Mouse (Mus musculus): ENCODE data around the gene Chid1. TPM values are rescaled to one million over a fixed set of nuclear protein-coding genes. Genes with fewer than 3 reads are reported as not detected.

Gene Chid1
- polyA plus RNA-seq, 1 experiment from 2014 or later: 69.8 TPM

DNA sequence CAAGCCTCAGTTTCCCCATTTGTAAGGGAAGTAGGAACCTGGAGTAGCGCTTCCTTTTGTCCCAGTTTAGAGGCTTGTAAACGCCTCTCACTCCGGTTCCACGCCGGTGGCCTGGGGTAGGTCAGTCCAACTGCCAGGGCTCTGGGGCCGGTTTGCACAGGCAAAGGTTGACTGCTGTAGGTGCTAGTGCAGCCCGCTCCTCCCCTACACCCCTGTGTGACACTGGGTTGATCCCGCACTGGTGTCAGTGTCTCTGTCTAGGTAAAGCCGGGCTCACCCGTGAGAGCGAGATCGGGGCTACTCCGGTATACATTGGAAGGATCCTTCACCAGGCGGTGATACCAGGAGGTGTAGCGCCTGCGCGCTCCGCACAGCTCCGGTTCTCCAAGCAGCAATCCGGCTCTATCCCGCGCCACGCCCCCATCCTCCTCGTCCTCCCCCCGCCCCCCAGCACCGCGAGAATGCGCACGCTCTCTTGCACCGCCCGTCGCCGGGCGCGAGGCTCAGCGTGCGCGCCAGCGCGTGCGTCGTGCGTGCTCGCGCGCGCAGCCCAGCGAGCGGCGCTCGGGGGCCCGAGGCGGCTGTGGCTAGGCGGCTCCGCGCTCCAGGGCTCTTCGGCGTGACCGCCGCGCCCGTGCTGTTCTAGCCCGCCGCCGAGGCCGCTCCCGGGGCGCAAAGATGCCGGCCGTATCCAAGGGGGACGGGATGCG is 22.2 kb upstream of the Chid1 start, which contains the start of gene Ap2a2:
Gene Ap2a2 (plus strand): TSS at position 492 of the 710 bp plus-strand sequence.
- H3K4me1 ChIP-seq (ENCODE audit: control insufficient read depth, insufficient read depth, low read length): peaks cover 21% of the 10 kb centered on the region
- no peaks in the 10 kb centered on the region for H3K9me3 ChIP-seq (ENCODE audit: control insufficient read depth, low read length)
- peak within 1 kb of the TSS; percentile 90 for H3K4me2 ChIP-seq (ENCODE audit: low read depth, low read length)
- ATAC-seq: peak; percentile 96
- under 1% methylated on average over 72 of the region's 72 CpGs for WGBS
- H3K36me3 ChIP-seq (ENCODE audit: control insufficient read depth, insufficient read depth, low read length): no peaks in the 10 kb centered on the region
- H3K4me3 ChIP-seq (ENCODE audit: low read length): peak within 1 kb of the TSS; percentile 99
- H3K9ac ChIP-seq (ENCODE audit: low read depth, low read length): peak within 1 kb of the TSS; percentile 100
- no peaks in the 10 kb centered on the region for H3K27me3 ChIP-seq (replicated peaks; ENCODE audit: control insufficient read depth, insufficient read depth, low read length)
- H3K27ac ChIP-seq (ENCODE audit: low read length): peak within 1 kb of the TSS; percentile 89

DNA sequence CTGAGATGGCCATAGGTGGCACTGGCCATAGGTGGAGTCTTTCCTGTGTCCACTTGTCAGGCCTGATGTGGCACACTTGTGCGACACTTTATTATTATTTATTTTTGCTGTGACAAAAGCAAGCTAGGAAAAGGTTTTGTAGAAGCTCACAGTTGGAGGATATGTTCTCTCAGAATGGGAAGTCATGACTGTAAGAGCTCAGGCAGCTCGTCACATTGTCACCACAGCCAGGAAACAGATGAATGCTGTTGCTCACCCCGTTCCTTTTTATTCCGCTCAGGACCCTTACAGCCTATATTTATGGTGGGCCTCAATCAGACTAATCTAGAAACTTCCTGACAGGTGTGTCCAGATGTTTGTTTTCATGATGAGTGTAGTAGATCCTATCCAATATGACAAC is 20.8 kb upstream of the Chid1 start:
- no peak for ATAC-seq
- H3K27ac ChIP-seq (ENCODE audit: low read length): no peak overlapping the region
- WGBS: 78% methylated on average over 4 of the region's 4 CpGs

DNA sequence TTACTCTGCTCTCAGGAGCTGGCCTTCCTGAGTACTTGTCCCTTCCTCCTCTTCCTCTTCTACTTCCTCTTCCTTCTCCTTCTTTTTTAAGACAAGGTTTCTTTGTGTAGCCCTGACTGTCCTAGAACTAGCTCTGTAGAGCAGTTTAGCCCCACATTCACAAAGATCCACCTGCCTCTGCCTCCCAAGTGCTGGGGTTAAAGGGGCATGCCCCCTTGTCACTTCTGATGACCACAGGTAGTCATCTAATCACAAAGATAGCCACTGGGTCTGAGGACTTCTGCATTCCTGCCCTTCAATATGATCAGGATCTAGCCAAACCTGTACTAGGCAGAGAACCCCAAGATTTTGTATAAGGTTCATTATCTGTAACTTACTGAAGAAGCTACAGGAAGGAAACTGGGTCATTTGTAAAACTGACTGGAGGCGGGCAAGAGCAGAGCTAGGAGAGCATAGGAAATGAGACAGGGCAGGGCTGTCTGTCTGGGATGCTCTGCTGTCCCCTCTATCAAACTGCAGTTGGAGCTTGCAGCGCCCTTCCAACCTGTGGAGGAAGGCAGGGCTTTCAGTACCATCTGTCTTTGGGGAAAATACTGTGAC is 20.2 kb upstream of the Chid1 start:
- Histone ChIP-seq H3K4me2 (ENCODE audit: low read depth, low read length) (no peak overlapping the region), H3K9me3 (ENCODE audit: control insufficient read depth, low read length) (no peaks in the 10 kb centered on the region), H3K27me3 (replicated peaks; ENCODE audit: control insufficient read depth, insufficient read depth, low read length) (no peaks in the 10 kb centered on the region), H3K27ac (ENCODE audit: low read length) (no peak overlapping the region), H3K4me1 (ENCODE audit: control insufficient read depth, insufficient read depth, low read length) (peaks cover 20% of the 10 kb centered on the region), H3K36me3 (ENCODE audit: control insufficient read depth, insufficient read depth, low read length) (no peaks in the 10 kb centered on the region), H3K4me3 (ENCODE audit: low read length) (no peak overlapping the region), H3K9ac (ENCODE audit: low read depth, low read length) (no peak overlapping the region)
- ATAC-seq: no peak
- WGBS: 71% methylated on average over 2 of the region's 2 CpGs

More for the DNA sequence above, 20.8 kb upstream of the Chid1 start:
- Histone ChIP-seq H3K36me3 (ENCODE audit: control insufficient read depth, insufficient read depth, low read length) (no peaks in the 10 kb centered on the region), H3K4me3 (ENCODE audit: low read length) (no peak overlapping the region), H3K4me1 (ENCODE audit: control insufficient read depth, insufficient read depth, low read length) (peaks cover 21% of the 10 kb centered on the region), H3K4me2 (ENCODE audit: low read depth, low read length) (no peak overlapping the region), H3K9ac (ENCODE audit: low read depth, low read length) (no peak overlapping the region), H3K27me3 (replicated peaks; ENCODE audit: control insufficient read depth, insufficient read depth, low read length) (no peaks in the 10 kb centered on the region), H3K9me3 (ENCODE audit: control insufficient read depth, low read length) (no peaks in the 10 kb centered on the region)

DNA sequence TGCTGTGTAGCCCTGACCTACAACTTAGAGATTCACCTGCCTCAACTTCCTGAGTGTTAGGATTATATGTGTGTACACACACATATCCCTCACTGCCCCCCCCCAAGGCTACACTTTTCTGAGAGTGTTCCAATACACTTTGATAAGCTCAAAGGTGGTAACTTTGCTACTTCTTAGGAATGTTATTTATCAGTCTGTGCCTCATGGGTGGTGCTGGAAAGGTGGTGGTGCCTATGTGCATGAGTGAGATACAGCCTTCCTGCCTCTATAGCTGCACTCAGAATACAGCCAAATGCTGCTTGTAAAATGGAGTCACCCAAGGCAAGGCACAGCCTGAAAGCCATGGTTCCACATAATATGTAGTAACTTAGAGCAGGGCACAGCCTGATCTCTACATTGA is 19.3 kb upstream of the Chid1 start:
- peaks cover 11% of the 10 kb centered on the region for H3K4me1 ChIP-seq (ENCODE audit: control insufficient read depth, insufficient read depth, low read length)
- no peaks in the 10 kb centered on the region for H3K36me3 ChIP-seq (ENCODE audit: control insufficient read depth, insufficient read depth, low read length)
- H3K9ac ChIP-seq (ENCODE audit: low read depth, low read length): no peak overlapping the region
- ATAC-seq: no peak
- H3K27ac ChIP-seq (ENCODE audit: low read length): no peak overlapping the region
- no peak overlapping the region for H3K4me2 ChIP-seq (ENCODE audit: low read depth, low read length)
- no peaks in the 10 kb centered on the region for H3K9me3 ChIP-seq (ENCODE audit: control insufficient read depth, low read length)
- no peaks in the 10 kb centered on the region for H3K27me3 ChIP-seq (replicated peaks; ENCODE audit: control insufficient read depth, insufficient read depth, low read length)
- H3K4me3 ChIP-seq (ENCODE audit: low read length): no peak overlapping the region

DNA sequence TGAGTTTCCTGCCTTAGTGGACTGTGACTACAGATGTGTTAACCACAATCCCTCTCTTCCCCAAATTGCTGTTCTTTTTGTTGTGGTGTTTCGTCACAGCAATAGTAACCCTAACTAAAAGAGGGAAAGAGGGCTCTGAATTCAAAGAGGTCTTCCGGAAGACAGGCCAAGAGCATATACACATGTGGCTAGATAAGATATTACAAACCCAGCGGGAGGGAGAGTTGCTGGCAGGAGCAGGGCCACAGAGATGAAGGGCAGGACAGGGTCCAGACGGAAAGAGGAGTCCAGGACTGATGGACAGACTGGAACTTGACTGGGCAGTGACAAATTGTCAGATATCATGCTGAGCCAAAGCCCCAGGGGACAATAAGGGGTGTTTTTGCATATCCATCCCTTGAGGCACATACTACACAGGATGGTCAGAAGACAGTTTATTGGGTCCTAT is 18.7 kb upstream of the Chid1 start:
- no peak overlapping the region for H3K4me3 ChIP-seq (ENCODE audit: low read length)
- peaks cover 5% of the 10 kb centered on the region; the same call in 1 of the 2 replicates for H3K4me1 ChIP-seq (ENCODE audit: control insufficient read depth, insufficient read depth, low read length)
- H3K36me3 ChIP-seq (ENCODE audit: control insufficient read depth, insufficient read depth, low read length): no peaks in the 10 kb centered on the region
- H3K27ac ChIP-seq (ENCODE audit: low read length): no peak overlapping the region
- H3K9ac ChIP-seq (ENCODE audit: low read depth, low read length): no peak overlapping the region
- WGBS: 72% methylated on average over 4 of the region's 4 CpGs
- H3K9me3 ChIP-seq (ENCODE audit: control insufficient read depth, low read length): no peaks in the 10 kb centered on the region
- no peak for ATAC-seq
- no peak overlapping the region for H3K4me2 ChIP-seq (ENCODE audit: low read depth, low read length)
- H3K27me3 ChIP-seq (replicated peaks; ENCODE audit: control insufficient read depth, insufficient read depth, low read length): no peaks in the 10 kb centered on the region

DNA sequence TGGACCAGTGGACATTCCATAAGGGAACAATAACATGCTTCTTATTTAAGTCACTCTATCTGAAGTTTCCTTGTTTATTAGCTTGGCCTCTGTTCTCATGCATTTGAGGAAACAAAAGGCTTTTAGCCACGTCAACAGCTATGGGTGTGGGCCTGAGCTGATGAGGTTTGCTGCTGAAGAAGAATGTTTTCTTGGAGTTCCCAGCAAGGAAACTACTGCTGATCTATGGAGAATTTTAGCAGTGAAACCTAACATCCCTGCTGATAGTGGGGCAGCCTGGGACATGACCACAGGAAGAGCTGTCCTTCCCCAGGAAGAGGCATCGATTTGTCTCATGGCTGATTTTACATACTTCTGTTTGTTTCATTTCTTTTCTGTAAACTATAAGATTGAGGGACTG is 10.8 kb upstream of the Chid1 start:
- Histone ChIP-seq H3K4me1 (ENCODE audit: control insufficient read depth, insufficient read depth, low read length) (no peaks in the 10 kb centered on the region), H3K4me2 (ENCODE audit: low read depth, low read length) (no peak overlapping the region), H3K36me3 (ENCODE audit: control insufficient read depth, insufficient read depth, low read length) (no peaks in the 10 kb centered on the region), H3K27ac (ENCODE audit: low read length) (no peak overlapping the region), H3K9me3 (ENCODE audit: control insufficient read depth, low read length) (no peaks in the 10 kb centered on the region), H3K27me3 (replicated peaks; ENCODE audit: control insufficient read depth, insufficient read depth, low read length) (no peaks in the 10 kb centered on the region), H3K4me3 (ENCODE audit: low read length) (no peak overlapping the region), H3K9ac (ENCODE audit: low read depth, low read length) (no peak overlapping the region)
- 66% methylated on average over 2 of the region's 2 CpGs for WGBS
- ATAC-seq: no peak

DNA sequence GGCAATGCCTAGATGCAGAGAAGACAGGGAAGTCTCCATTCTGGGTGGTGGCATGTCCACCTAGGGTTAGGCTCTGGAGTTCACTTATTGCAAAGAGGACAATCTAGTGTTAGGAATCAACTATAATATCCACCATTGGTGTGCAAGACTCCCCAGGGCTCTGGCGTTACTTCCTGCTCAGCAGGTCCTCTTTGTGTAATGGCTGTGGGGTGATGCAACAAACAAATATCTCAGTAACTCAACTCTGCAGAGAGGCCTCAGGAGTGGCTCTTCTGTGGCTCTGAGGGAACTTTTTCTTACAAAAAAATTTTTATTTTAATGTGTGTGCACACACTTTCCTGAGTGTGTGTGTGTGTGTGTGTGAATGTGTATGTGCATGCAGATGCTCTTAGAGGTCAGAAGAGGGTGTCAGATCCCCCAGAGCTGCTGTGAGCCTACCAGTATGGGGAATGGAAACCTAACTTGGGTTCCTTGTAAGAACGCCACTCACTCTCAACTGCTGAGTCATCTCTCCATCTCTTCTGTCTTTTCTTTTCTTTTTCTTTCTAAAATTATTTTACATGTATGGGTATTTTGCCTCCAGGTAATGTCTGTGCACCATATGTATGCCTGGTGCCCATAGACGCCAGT is 9.9 kb upstream of the Chid1 start:
- WGBS: 85% methylated on average over 3 of the region's 3 CpGs
- no peaks in the 10 kb centered on the region for H3K27me3 ChIP-seq (replicated peaks; ENCODE audit: control insufficient read depth, insufficient read depth, low read length)
- no peaks in the 10 kb centered on the region for H3K9me3 ChIP-seq (ENCODE audit: control insufficient read depth, low read length)
- H3K9ac ChIP-seq (ENCODE audit: low read depth, low read length): no peak overlapping the region
- H3K4me2 ChIP-seq (ENCODE audit: low read depth, low read length): no peak overlapping the region
- no peaks in the 10 kb centered on the region for H3K36me3 ChIP-seq (ENCODE audit: control insufficient read depth, insufficient read depth, low read length)
- ATAC-seq: no peak
- no peak overlapping the region for H3K27ac ChIP-seq (ENCODE audit: low read length)
- H3K4me3 ChIP-seq (ENCODE audit: low read length): no peak overlapping the region
- H3K4me1 ChIP-seq (ENCODE audit: control insufficient read depth, insufficient read depth, low read length): no peaks in the 10 kb centered on the region

DNA sequence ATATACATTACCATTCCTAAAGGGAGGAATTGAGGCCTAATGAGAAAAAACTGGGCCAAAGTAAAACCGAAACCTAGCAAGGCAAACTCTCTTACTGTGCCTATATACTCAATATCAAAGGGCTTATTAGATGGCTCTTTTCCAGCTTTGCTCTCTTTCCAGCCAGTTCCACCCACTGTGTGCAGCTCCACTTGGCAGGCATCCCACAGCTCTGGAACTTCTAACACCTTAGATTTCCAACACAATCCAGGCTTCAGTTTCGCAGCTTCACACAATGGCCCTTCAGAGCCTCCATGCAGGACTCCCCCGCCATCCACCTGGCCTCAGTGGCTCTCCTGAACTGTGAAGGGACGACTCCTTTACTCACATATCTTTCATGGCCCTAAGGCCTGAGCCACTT is 5.0 kb upstream of the Chid1 start:
- Histone ChIP-seq H3K4me3 (ENCODE audit: low read length) (no peak overlapping the region), H3K27ac (ENCODE audit: low read length) (no peak overlapping the region), H3K4me2 (ENCODE audit: low read depth, low read length) (no peak overlapping the region), H3K36me3 (ENCODE audit: control insufficient read depth, insufficient read depth, low read length) (no peaks in the 10 kb centered on the region), H3K9me3 (ENCODE audit: control insufficient read depth, low read length) (no peaks in the 10 kb centered on the region), H3K27me3 (replicated peaks; ENCODE audit: control insufficient read depth, insufficient read depth, low read length) (no peaks in the 10 kb centered on the region), H3K9ac (ENCODE audit: low read depth, low read length) (no peak overlapping the region), H3K4me1 (ENCODE audit: control insufficient read depth, insufficient read depth, low read length) (peaks cover 13% of the 10 kb centered on the region; the same call in 1 of the 2 replicates)
- no peak for ATAC-seq
- 67% methylated on average over 4 of the region's 4 CpGs for WGBS

DNA sequence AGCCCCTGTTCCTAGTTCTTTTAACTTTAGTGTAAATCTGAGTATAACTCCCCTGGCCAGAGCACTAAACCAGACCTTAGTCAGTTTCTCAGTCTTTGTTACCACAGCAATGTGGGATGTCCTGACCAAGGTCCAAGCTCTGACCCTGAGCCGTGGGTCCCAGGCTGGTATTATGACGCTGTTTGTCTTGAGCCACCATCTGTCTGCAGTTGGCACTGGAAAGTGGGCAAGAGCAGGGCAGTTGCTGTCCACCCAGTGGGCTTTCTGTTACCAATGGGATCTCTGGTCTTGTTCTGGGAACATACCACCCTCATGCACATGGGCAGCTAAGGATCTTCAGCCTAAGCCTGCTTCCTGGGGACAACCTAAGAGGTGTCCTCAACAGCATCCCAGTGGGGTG is 2.9 kb upstream of the Chid1 start:
- Histone ChIP-seq H3K4me2 (ENCODE audit: low read depth, low read length) (no peak overlapping the region), H3K27ac (ENCODE audit: low read length) (no peak overlapping the region), H3K9me3 (ENCODE audit: control insufficient read depth, low read length) (no peaks in the 10 kb centered on the region), H3K36me3 (ENCODE audit: control insufficient read depth, insufficient read depth, low read length) (no peaks in the 10 kb centered on the region), H3K4me1 (ENCODE audit: control insufficient read depth, insufficient read depth, low read length) (peaks cover 19% of the 10 kb centered on the region), H3K4me3 (ENCODE audit: low read length) (no peak overlapping the region), H3K27me3 (replicated peaks; ENCODE audit: control insufficient read depth, insufficient read depth, low read length) (no peaks in the 10 kb centered on the region), H3K9ac (ENCODE audit: low read depth, low read length) (no peak overlapping the region)
- no peak for ATAC-seq
- 78% methylated on average over 2 of the region's 2 CpGs for whole genome bisulfite sequencing
